Mouse (Mus musculus): ENCODE results near the gene Scaf1.

The Scaf1 gene

GRCm38 (mm10) chr7:44986879-44987718, 29.1 kb downstream of the Scaf1 start:
- ChIA-PET POLR2A (interaction anchor here (0.5 to 13.5 kb wide), 209 partner anchors 9 to 1858 kb away, joined by 3 to 246 read pairs (median 4); partner anchors contain the start of genes Akt1s1 (in 3 of the 4), Ap2a1 (in 3 of the 4), Atf5 (in 3 of the 4) and Bcl2l12 (in 3 of the 4)), CTCF (interaction anchor here (0.6 to 2.7 kb wide), 32 partner anchors 8 to 465 kb away, joined by 3 to 23 read pairs (median 4); partner anchors contain the start of genes Aldh16a1 (in 1 of the 4), Ap2a1 (in 1 of the 4), Bcl2l12 (in 1 of the 4) and Irf3 (in 1 of the 4))

DNA sequence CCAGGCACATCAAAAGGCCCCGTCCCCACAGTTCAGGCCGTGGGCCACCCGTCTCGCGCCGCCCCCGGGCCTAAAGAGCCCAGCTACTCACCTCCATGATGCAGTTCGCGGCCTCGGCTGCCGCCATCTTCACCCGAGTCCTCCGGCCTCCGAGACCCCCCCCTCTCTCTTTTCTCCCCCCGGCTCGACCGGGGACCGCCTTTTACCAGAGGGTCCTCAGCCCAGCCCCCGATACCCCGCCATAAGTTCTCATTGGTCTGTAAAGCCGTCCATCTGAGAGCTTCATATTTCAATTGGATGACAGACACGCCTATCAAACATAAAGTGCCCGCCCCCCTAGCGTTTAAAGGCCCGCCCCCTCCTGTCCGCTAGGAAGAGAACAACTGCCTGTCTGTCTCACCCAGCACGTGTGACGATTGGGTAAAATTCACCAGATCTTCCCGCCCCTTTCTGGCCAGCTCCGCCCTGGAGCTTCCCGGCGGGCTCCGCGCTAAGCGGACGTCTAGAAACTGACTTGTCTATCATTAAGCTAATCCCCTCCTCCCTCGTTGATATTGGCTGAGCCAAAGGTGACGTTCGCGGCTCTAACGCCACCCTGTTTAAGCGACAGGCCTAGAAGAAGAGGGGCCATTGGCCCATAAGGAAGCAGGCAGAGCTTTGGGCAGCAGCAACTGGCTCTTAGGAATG, 29.8 kb downstream of the Scaf1 start, which contains the start of gene Prmt1:
Gene Prmt1, minus strand, starts transcription at position 377 of the 687 bp plus-strand sequence.
- ChIA-PET POLR2A (interaction anchor here (0.5 to 13.5 kb wide), 219 partner anchors 9 to 1859 kb away, joined by 3 to 246 read pairs (median 4); partner anchors contain the start of genes Akt1s1 (in 3 of the 4), Ap2a1 (in 3 of the 4), Atf5 (in 3 of the 4) and Bcl2l12 (in 3 of the 4)), CTCF (interaction anchor here (0.6 to 2.7 kb wide), 38 partner anchors 9 to 528 kb away, joined by 3 to 23 read pairs (median 4); partner anchors contain the start of genes Akt1s1 (in 1 of the 4), Aldh16a1 (in 1 of the 4), Ap2a1 (in 1 of the 4) and Bcl2l12 (in 1 of the 4))

DNA sequence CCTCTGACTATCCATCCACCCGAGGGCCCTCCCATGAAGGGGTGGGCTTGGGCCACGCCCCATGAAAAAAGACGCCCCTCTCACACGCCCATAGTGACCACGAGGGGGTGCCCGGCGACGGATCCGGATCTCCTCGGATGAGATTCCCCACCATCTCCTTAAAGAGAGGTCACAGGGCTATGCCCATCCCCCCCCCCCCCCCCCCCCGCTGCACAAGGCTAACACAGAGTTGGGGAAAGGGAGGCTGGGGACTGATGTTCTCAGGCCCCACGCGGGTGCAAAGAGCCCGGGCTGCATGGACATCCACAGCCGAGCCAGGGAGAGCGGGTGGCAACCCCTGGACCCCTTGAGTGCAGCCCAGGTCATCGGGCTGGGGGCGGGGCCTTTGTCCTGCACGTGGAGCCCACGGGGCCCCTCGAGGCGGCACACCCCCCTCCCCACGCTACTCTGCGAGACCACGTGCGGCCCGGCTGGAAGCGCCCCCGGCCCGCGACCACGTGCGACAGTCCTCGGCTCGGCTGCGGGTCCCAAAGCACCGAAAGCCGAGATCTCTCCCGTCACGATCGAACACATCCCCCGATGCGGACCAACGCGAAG, 30.5 kb downstream of the Scaf1 start:
- CTCF ChIA-PET = interaction anchor here in 3 of 4 experiments (0.6 to 2.7 kb wide), 19 partner anchors 10 to 355 kb away, joined by 3 to 23 read pairs (median 6); partner anchors contain the start of genes Aldh16a1 (in 1 of the 3), Bcl2l12 (in 1 of the 3), Pih1d1 (in 1 of the 3) and Rras (in 1 of the 3)
- POLR2A ChIA-PET = interaction anchor here (0.6 to 13.5 kb wide), 139 partner anchors 8 to 1271 kb away, joined by 3 to 246 read pairs (median 5); partner anchors contain the start of genes Akt1s1 (in 3 of the 4), Ap2a1 (in 3 of the 4), Bcl2l12 (in 3 of the 4) and Irf3 (in 3 of the 4)

DNA sequence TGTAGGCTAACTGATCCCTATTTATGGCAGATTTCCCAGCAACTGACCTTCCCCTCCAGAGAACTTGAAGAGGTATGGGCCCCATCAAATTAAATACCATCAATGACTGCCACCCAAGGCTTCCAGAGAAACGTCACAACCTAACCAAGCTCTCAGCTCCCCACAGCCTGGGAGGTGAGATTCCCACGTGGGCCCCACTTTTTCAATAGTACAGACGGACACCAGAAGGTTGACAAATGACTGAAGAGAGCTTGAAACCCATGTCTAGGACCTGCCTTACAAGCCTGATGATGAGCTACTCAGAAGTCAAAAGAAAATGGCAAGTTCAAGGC, 31.4 kb downstream of the Scaf1 start:
- CTCF ChIA-PET = interaction anchor here in 2 of 4 experiments (0.6 to 2.7 kb wide), 6 partner anchors 9 to 560 kb away, joined by 3 to 23 read pairs (median 4); partner anchors contain the start of gene Rras (in 1 of the 2)
- POLR2A ChIA-PET = interaction anchor here (0.5 to 13.5 kb wide), 54 partner anchors 8 to 731 kb away, joined by 3 to 246 read pairs (median 6); partner anchors contain the start of genes Bcl2l12 (in 3 of the 4), Irf3 (in 3 of the 4), Rras (in 3 of the 4) and Akt1s1 (in 2 of the 4)

DNA sequence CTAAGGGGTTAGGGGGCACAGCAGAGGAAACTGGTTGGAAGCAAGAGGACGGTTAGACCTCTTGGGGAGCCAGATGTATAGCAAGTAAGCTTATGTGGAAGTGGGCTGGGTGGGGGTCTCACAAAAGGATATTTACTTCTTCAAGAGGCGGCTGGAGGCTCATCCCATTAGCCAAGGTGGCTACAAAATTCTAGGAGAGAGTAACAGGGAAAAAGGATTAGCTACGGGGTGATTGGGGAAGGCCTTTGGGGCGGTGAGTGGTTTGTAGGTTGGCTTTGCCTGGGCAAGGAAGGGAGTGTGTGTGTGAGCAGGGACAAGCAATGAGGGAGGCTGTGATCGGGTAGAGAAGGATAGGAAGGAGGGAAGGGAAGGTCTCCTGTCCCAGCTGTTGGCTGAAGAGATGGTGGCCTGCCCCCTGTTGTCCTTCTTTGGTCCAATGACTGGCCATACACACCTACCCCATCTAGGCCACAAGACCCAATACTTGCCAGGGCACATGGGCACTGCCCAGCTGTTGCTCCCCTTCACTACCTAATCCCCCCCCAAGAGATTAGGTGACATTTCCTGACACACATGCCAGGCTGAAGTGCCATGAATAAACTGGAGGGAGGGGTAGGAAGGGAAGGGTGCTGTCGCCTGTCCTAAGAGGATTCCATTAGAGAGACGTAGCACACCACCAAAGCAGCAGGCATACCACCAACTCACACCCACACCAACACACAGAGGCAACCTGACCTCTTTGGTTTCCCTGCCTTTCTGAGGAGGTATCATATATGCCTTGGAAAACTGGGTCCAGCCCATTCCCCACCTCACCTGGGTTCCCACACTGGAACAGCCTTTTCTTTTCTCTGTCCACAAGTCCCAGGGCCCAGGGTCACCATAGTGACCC, 32.0 kb downstream of the Scaf1 start:
- ChIA-PET CTCF (interaction anchor here in 3 of 4 experiments (0.6 to 2.7 kb wide), 6 partner anchors 9 to 561 kb away, joined by 3 to 23 read pairs (median 4); no protein-coding TSS in a partner anchor), POLR2A (interaction anchor here (0.6 to 13.5 kb wide), 43 partner anchors 7 to 731 kb away, joined by 3 to 246 read pairs (median 5); partner anchors contain the start of genes Bcl2l12 (in 3 of the 4), Irf3 (in 3 of the 4), Akt1s1 (in 2 of the 4) and Ap2a1 (in 2 of the 4))

DNA sequence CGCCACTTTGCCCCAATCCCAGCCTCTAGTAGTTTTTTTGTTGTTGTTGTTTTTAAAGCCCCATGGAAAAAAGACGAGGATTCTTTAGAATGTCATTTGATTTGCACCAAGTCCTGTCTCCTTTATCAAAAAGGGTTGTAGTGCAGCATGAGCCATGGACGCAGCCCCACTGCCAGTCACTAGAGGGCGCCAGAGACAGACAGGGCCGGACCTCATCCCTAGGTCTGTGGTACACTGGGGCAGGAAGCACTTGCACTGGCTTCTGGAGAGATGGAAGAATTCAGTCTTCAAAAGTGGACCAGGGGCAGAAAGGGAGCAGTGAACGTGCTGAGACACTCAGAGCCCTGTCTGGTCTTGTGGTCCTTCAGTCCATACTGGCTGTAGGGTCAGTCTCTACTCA, 33.1 kb downstream of the Scaf1 start:
- ChIA-PET POLR2A (interaction anchor here in 3 of 4 experiments (0.5 to 13.5 kb wide), 23 partner anchors 9 to 322 kb away, joined by 3 to 246 read pairs (median 4); partner anchors contain the start of genes Akt1s1 (in 1 of the 3), Ap2a1 (in 1 of the 3), Bcl2l12 (in 1 of the 3) and Cpt1c (in 1 of the 3)), CTCF (interaction anchor here in 3 of 4 experiments (0.7 to 1.5 kb wide), 4 partner anchors 54 to 91 kb away, joined by 3 to 5 read pairs (median 4); partner anchors contain the start of gene Ap2a1 (in 1 of the 3))

- ChIA-PET CTCF (interaction anchor here in 2 of 4 experiments (0.7 to 1.2 kb wide), 3 partner anchors 12 to 510 kb away, joined by 4 to 6 read pairs (median 4); no protein-coding TSS in a partner anchor), POLR2A (interaction anchor here in 3 of 4 experiments (0.5 to 13.5 kb wide), 17 partner anchors 8 to 132 kb away, joined by 3 to 246 read pairs (median 5); partner anchors contain the start of genes Akt1s1 (in 1 of the 3), Ap2a1 (in 1 of the 3), Bcl2l12 (in 1 of the 3) and Cpt1c (in 1 of the 3))
These were observed 34.6 kb downstream of the Scaf1 start for GRCm38 (mm10) chr7:44981539-44981938.

- CTCF ChIA-PET = interaction anchor here in 2 of 4 experiments (1.2 to 1.5 kb wide), 2 partner anchors 90 kb away, joined by 3 read pairs; no protein-coding TSS in a partner anchor
- POLR2A ChIA-PET = interaction anchor here in 3 of 4 experiments (0.5 to 13.5 kb wide), 15 partner anchors 4 to 163 kb away, joined by 3 to 246 read pairs (median 4); partner anchors contain the start of genes Prmt1 (in 3 of the 3), Bcl2l12 (in 1 of the 3), Cpt1c (in 1 of the 3) and Il4i1 (in 1 of the 3)
These were observed 37.9 kb downstream of the Scaf1 start for GRCm38 (mm10) chr7:44978300-44978699.

DNA sequence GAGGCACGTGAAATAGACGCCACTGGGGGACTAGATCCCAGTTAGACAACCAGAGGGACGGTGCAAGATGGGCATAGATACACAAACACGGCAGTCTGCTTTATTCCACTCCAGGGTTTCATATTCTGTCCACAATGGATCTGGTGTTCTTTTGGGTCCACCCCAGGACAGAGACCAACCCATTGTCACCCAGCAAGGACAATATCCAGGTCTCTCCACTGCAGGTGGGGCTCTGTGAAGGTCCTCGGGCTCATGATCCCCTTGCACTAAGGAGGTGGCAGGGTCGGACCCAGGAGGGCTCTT, 41.1 kb downstream of the Scaf1 start:
- ChIA-PET CTCF (interaction anchor here in 3 of 4 experiments (0.6 to 2.4 kb wide), 17 partner anchors 10 to 230 kb away, joined by 3 to 16 read pairs (median 4); partner anchors contain the start of genes Irf3 (in 1 of the 3) and Prmt1 (in 1 of the 3)), POLR2A (interaction anchor here (0.6 to 10.8 kb wide), 40 partner anchors 8 to 370 kb away, joined by 3 to 239 read pairs (median 4); partner anchors contain the start of genes Prmt1 (in 3 of the 4), Ap2a1 (in 2 of the 4), Irf3 (in 2 of the 4) and Rras (in 2 of the 4))

DNA sequence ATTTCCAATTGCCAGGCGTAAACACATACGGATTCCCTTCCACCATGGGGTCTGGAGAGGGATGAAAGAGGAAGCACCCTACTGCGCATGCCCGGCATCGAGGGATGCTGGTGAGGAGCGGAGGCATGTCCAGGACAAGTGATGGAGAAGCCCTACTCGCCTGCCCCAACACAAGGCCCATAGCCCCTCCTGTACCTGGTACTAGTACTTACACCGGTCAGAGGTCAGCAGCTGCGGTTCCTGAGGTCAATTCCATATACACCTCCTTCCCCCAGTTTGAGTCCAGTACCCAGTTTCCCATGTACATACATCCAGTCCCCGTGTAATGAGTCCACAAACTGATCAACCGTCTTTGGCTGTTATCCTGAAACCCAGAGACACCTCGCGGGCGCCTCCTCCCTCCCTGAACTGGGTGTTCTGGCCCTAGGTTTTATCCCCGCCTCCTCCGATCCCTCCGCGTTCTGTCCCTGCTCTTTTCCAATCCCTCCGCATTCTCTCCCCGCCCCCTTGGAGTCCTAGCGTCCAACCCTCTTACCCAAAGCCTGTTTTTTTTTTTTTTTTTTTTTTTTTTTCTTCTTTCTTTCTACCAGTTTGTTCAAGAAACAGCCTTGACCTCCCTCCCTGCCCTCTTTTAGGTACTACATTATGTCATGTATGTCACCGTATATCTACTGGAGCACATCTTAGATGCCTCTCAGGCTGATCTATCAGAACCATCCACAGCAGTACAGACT, 41.6 kb downstream of the Scaf1 start, which contains the start of gene Cpt1c:
Gene Cpt1c, minus strand, starts transcription at position 469 of the 734 bp plus-strand sequence.
- ChIA-PET POLR2A (interaction anchor here (0.6 to 10.8 kb wide), 35 partner anchors 9 to 825 kb away, joined by 3 to 239 read pairs (median 4); partner anchors contain the start of genes Prmt1 (in 4 of the 4), Irf3 (in 2 of the 4), Ap2a1 (in 1 of the 4) and Atf5 (in 1 of the 4)), CTCF (interaction anchor here in 1 of 4 experiments (1.2 to 2.4 kb wide), 3 partner anchors 11 to 93 kb away, joined by 4 to 16 read pairs (median 4); no protein-coding TSS in a partner anchor)

GRCm38 (mm10) chr7:44973415-44974130, 42.6 kb downstream of the Scaf1 start:
- ChIA-PET CTCF (interaction anchor here in 2 of 4 experiments (1.0 to 1.1 kb wide), 2 partner anchors 95 to 150 kb away, joined by 3 read pairs; no protein-coding TSS in a partner anchor), POLR2A (interaction anchor here (0.6 to 10.8 kb wide), 31 partner anchors 8 to 826 kb away, joined by 3 to 239 read pairs (median 4); partner anchors contain the start of genes Prmt1 (in 4 of the 4), Irf3 (in 2 of the 4), Ap2a1 (in 1 of the 4) and Atf5 (in 1 of the 4))

DNA sequence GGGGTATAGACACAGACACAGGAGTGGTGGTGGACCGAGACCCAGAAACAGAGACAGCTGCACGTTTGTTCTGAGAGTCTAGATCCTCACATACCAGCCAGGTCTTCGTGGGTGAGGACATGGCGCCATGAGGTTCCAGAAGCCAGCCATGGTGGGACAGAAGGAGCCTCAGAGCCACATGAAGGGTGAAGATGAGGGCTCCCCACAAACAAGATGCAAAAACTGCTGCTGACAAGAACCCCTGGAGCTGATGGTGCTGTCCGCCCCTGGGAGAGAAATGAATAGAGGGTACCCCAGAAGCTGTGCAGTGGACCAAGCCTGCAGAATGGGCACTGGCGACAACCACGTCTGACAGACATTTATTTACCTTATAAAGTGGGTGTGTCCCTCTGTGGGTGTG, 45.0 kb downstream of the Scaf1 start:
- ChIA-PET CTCF (interaction anchor here in 3 of 4 experiments (0.5 to 2.5 kb wide), 11 partner anchors 13 to 583 kb away, joined by 3 to 22 read pairs (median 4); partner anchors contain the start of genes Prmt1 (in 2 of the 3) and Ap2a1 (in 1 of the 3)), POLR2A (interaction anchor here (0.5 to 10.8 kb wide), 54 partner anchors 7 to 381 kb away, joined by 3 to 239 read pairs (median 8); partner anchors contain the start of genes Ap2a1 (in 2 of the 4), Atf5 (in 2 of the 4), Il4i1 (in 2 of the 4) and Nup62 (in 2 of the 4))

- ChIA-PET CTCF (interaction anchor here (0.6 to 2.5 kb wide), 31 partner anchors 12 to 582 kb away, joined by 3 to 22 read pairs (median 4); partner anchors contain the start of genes Prmt1 (in 2 of the 4), Ap2a1 (in 1 of the 4), Fcgrt (in 1 of the 4) and Flt3l (in 1 of the 4)), POLR2A (interaction anchor here (0.5 to 10.8 kb wide), 93 partner anchors 8 to 1123 kb away, joined by 3 to 239 read pairs (median 4); partner anchors contain the start of genes Prmt1 (in 4 of the 4), Rras (in 3 of the 4), Ap2a1 (in 2 of the 4) and Atf5 (in 2 of the 4))
These were observed 45.9 kb downstream of the Scaf1 start for GRCm38 (mm10) chr7:44970231-44970691.
